Comparison of ENCODE assay signal across 15 mouse cellular contexts in the genomic region with DNA sequence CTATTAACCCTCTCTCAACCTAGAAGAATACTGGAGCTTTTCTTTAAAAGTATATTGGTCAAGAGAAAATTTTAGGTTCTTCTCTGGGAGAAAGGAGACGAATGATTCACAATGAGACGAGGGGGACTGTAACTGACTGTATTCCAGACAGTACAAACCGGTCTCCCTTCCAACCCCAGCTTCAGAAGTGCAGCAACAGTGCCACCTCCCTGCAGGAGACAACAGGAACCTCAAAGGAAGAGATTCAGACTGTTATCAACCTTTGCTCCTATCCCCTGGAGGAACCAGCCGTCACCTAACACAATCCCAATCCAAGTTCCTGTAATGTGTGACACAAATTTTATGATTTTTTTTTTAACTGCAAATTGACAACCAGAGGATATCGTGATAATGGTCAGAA. TPM values are rescaled to one million over a fixed set of nuclear protein-coding genes. Genes with fewer than 3 reads are reported as not detected.
DNase-seq lines count a peak whose midpoint lies in the region; ATAC-seq and TF ChIP-seq lines count a peak whose summit lies in the region.
"Had no signal": no experiment of that assay in that cellular context is flagged by ENCODE, and none has a peak within 500 bp of the region (broad histone marks: within the 10 kb centered on the region; RNA-seq: fewer than 3 reads in every experiment).

No protein-coding gene starts in this region.

- H3K9ac ChIP-seq in CH12.LX (ENCODE audit: insufficient read depth, low read depth), result no peak overlapping the region
- H3K9ac ChIP-seq in heart, embryonic 11.5 days (ENCODE audit: low read depth, low read length), result no peak overlapping the region
- H3K9ac ChIP-seq: hindbrain, embryonic 14.5 days; limb, embryonic 15.5 days had no signal

- no peaks in the 10 kb centered on the region for H3K79me2 ChIP-seq in CH12.LX (replicated peaks; ENCODE audit: control insufficient read depth, extremely low read depth, insufficient read depth, poor library complexity, severe bottlenecking)

- H3K4me1 ChIP-seq in CH12.LX (ENCODE audit: control insufficient read depth in 1 of 2, insufficient read depth in 2 of 2), result peaks cover 0 to 29% of the 10 kb centered on the region in 2 experiments; a peak in 2 of 4 replicates
- H3K4me1 ChIP-seq in heart, embryonic 11.5 days (ENCODE audit: control insufficient read depth, insufficient read depth, low read length), result no peaks in the 10 kb centered on the region
- H3K4me1 ChIP-seq: limb, embryonic 15.5 days had no signal

- no peak for DNase-seq in gastrocnemius, adult 2 months
- no peak for DNase-seq in gastrocnemius, adult 8-10 months (ENCODE audit: low spot score in 2 of 2)
- no peak for DNase-seq in CH12.LX (ENCODE audit: extremely low read depth)
- DNase-seq in brain, adult 2 months (ENCODE audit: low read depth, low spot score), result peak; percentile 69
- peak; percentile 22 to 59 for DNase-seq in left cerebral cortex, postnatal 25 days (ENCODE audit: low spot score in 2 of 2)
- no peak for DNase-seq in spleen, postnatal 10 days (ENCODE audit: low spot score in 2 of 2)
- DNase-seq in cerebellum, adult 9-11 months, result no peak
- DNase-seq: cerebellum, postnatal 36 days; heart, adult 11 months; kidney, postnatal 10 days; lung, postnatal 14 days had no signal

- intact Hi-C loops in gastrocnemius, adult 2 months (cut with DNase I), result no loop called here
- intact Hi-C loops in left cerebral cortex, postnatal 25 days (cut with DNase I), result no loop called here

- dilution Hi-C loops in CH12.LX (cut with MboI; ENCODE audit: extremely low pct_ligation_motif_present, extremely low pct_unique_long_range_greater_than_20kb, low sequenced_read_pairs), result no loop called here

- 47% methylated on average over 5 of the region's 5 CpGs for WGBS in heart, embryonic 11.5 days (ENCODE audit: insufficient replicate concordance)

- no peak overlapping the region for H3K4me3 ChIP-seq in gastrocnemius, adult 2 months
- H3K4me3 ChIP-seq in CH12.LX (replicated peaks in 1 of 3; ENCODE audit: low read depth in 2 of 3, low read length in 2 of 3, poor library complexity in 1 of 3), result no peak overlapping the region
- no peak overlapping the region for H3K4me3 ChIP-seq in heart, embryonic 11.5 days (ENCODE audit: low read depth, low read length)
- H3K4me3 ChIP-seq: limb, embryonic 15.5 days had no signal

- no peak overlapping the region for H3K4me2 ChIP-seq in CH12.LX (ENCODE audit: insufficient read depth, low read depth, poor library complexity, severe bottlenecking)
- H3K4me2 ChIP-seq in heart, embryonic 11.5 days, result no peak overlapping the region
- H3K4me2 ChIP-seq: hindbrain, embryonic 14.5 days; limb, embryonic 15.5 days had no signal

- H3K36me3 ChIP-seq in CH12.LX (replicated peaks in 1 of 2; ENCODE audit: control insufficient read depth in 1 of 2, insufficient read depth in 1 of 2, low read length in 1 of 2), result no peaks in the 10 kb centered on the region
- H3K36me3 ChIP-seq in heart, embryonic 11.5 days (ENCODE audit: control insufficient read depth, insufficient read depth, low read length), result no peaks in the 10 kb centered on the region
- H3K36me3 ChIP-seq: limb, embryonic 15.5 days had no signal

- H3K27me3 ChIP-seq in CH12.LX (replicated peaks), result no peaks in the 10 kb centered on the region
- H3K27me3 ChIP-seq in heart, embryonic 11.5 days (ENCODE audit: control insufficient read depth, insufficient read depth, low read length), result no peaks in the 10 kb centered on the region
- H3K27me3 ChIP-seq: limb, embryonic 15.5 days had no signal

- no peak overlapping the region for H3K27ac ChIP-seq in gastrocnemius, adult 2 months
- no peak overlapping the region for H3K27ac ChIP-seq in CH12.LX (ENCODE audit: insufficient read depth, low read depth)
- H3K27ac ChIP-seq in heart, embryonic 11.5 days (ENCODE audit: low read depth, low read length), result no peak overlapping the region
- H3K27ac ChIP-seq: hindbrain, embryonic 14.5 days; limb, embryonic 15.5 days had no signal

- TF ChIP-seq CTCF in gastrocnemius, adult 2 months (IDR thresholded peaks at IDR 0.05), result peak; percentile 19; the same call in 1 of the 2 replicates
- TF ChIP-seq CTCF in CH12.LX (conservative IDR thresholded peaks at IDR 0.05 in 1 of 2, IDR thresholded peaks at IDR 0.05 in 1 of 2; ENCODE audit: low read depth in 2 of 2, low read length in 2 of 2), result peak in 1 of 2 experiments; percentile 53; a peak in 2 of 4 replicates

- TF ChIP-seq POLR2A in CH12.LX (IDR thresholded peaks at IDR 0.05; ENCODE audit: low read depth, low read length), result no peak

- H3K9me3 ChIP-seq in CH12.LX (replicated peaks; ENCODE audit: low read length), result no peaks in the 10 kb centered on the region
- no peaks in the 10 kb centered on the region for H3K9me3 ChIP-seq in heart, embryonic 11.5 days (replicated peaks; ENCODE audit: control insufficient read depth, low read length)
- H3K9me3 ChIP-seq: limb, embryonic 15.5 days had no signal

- no peak for ATAC-seq in heart, embryonic 11.5 days (replicated peaks; ENCODE audit: insufficient number of reproducible peaks, low FRiP score, low TSS enrichment)

- in situ Hi-C loops in CH12.LX (cut with MboI; ENCODE audit: low pct_ligation_motif_present, low pct_unique_long_range_greater_than_20kb, low sequenced_read_pairs), result no loop called here

- TF ChIP-seq RAD21 in CH12.LX (IDR thresholded peaks at IDR 0.05; ENCODE audit: low read depth, low read length), result peak; percentile 57

- no peak for TF ChIP-seq EP300 in CH12.LX (IDR thresholded peaks at IDR 0.05; ENCODE audit: low read length)

TF ChIP-seq in CH12.LX, 34 proteins besides CTCF, POLR2A, EP300 and RAD21:
- TF ChIP-seq ETS1 (conservative IDR thresholded peaks at IDR 0.05; ENCODE audit: low read depth, low read length), result no peak
- no peak for TF ChIP-seq USF2 (conservative IDR thresholded peaks at IDR 0.05; ENCODE audit: low read depth, low read length)
- no peak for TF ChIP-seq ZKSCAN1 (IDR thresholded peaks at IDR 0.05; ENCODE audit: borderline replicate concordance, low read depth, low read length)
- TF ChIP-seq KAT2A (IDR thresholded peaks at IDR 0.05; ENCODE audit: insufficient replicate concordance, low read length), result no peak
- no peak for TF ChIP-seq JUN (IDR thresholded peaks at IDR 0.05; ENCODE audit: insufficient read depth, low read depth, low read length)
- TF ChIP-seq SMC3 (IDR thresholded peaks at IDR 0.05; ENCODE audit: low read depth, low read length), result peak; percentile 33; the same call in 1 of the 2 replicates
- TF ChIP-seq MAFK (IDR thresholded peaks at IDR 0.05; ENCODE audit: insufficient replicate concordance, low read length), result no peak

RNA-seq across cellular contexts. Expression of a gene that starts 41.7 kb away (rescaled TPM):
- not detected for total RNA-seq in gastrocnemius, adult 2 months (2021)
- not detected for total RNA-seq in gastrocnemius, adult 8-10 months (2022)
- not detected in 2 replicates for total RNA-seq in CH12.LX (2012; rRNA removed)
- total RNA-seq in CH12.LX (2014; rRNA removed), result not detected in 2 replicates
- polyA plus RNA-seq in CH12.LX (2012; ENCODE audit: insufficient read length, low read depth), result 0.39 and 0.45 TPM in 2 replicates
- 1 to 10 TPM in 1 of 2 experiments, under 1 TPM in 1; 0.66 to 1.1 TPM for total RNA-seq in left cerebral cortex, postnatal 25 days (2021)
- 0.21 and 0.56 TPM in 2 replicates for polyA plus RNA-seq in heart, embryonic 11.5 days (2014; fragmentation: Nextera tagmentation; extraction: Ambion mirVana)
- total RNA-seq: monocyte, adult 5-6 weeks had no signal

RNA-seq across cellular contexts. Expression of a gene that starts 43.0 kb away (rescaled TPM):
- 1,000 to 10,000 TPM in 1 of 2 experiments, 100 to 1,000 TPM in 1; 931 to 1,252 TPM for total RNA-seq in gastrocnemius, adult 2 months (2021)
- 1,000 to 10,000 TPM; 1,040 to 1,135 (median 1,076) TPM for total RNA-seq in gastrocnemius, adult 8-10 months (2022)
- 261 and 292 TPM in 2 replicates for total RNA-seq in CH12.LX (2012; rRNA removed)
- total RNA-seq in CH12.LX (2014; rRNA removed), result 50.6 and 58.9 TPM in 2 replicates
- polyA plus RNA-seq in CH12.LX (2012; ENCODE audit: insufficient read length, low read depth), result 297 and 307 TPM in 2 replicates
- total RNA-seq in left cerebral cortex, postnatal 25 days (2021), result 100 to 1,000 TPM; 542 to 549 TPM
- 621 and 642 TPM in 2 replicates for polyA plus RNA-seq in heart, embryonic 11.5 days (2014; fragmentation: Nextera tagmentation; extraction: Ambion mirVana)

RNA-seq across cellular contexts. Expression of a gene that starts 55.5 kb away (rescaled TPM):
- total RNA-seq in gastrocnemius, adult 2 months (2021), result 10 to 100 TPM; 14.0 to 16.2 TPM
- 10 to 100 TPM; 10.9 to 13.9 (median 13.3) TPM for total RNA-seq in gastrocnemius, adult 8-10 months (2022)
- total RNA-seq in CH12.LX (2012; rRNA removed), result 28.8 and 33.2 TPM in 2 replicates
- total RNA-seq in CH12.LX (2014; rRNA removed), result 15.1 and 15.9 TPM in 2 replicates
- polyA plus RNA-seq in CH12.LX (2012; ENCODE audit: insufficient read length, low read depth), result 38.6 and 44.0 TPM in 2 replicates
- 10 to 100 TPM; 40.6 to 45.0 TPM for total RNA-seq in left cerebral cortex, postnatal 25 days (2021)
- polyA plus RNA-seq in heart, embryonic 11.5 days (2014; fragmentation: Nextera tagmentation; extraction: Ambion mirVana), result 17.8 and 20.0 TPM in 2 replicates

RNA-seq across cellular contexts. Expression of a gene that starts 55.6 kb away (rescaled TPM):
- total RNA-seq in gastrocnemius, adult 2 months (2021), result 10 to 100 TPM; 20.8 to 22.1 TPM
- 10 to 100 TPM; 17.5 to 24.7 (median 20.8) TPM for total RNA-seq in gastrocnemius, adult 8-10 months (2022)
- total RNA-seq in CH12.LX (2012; rRNA removed) (99.2 and 125 TPM in 2 replicates), CH12.LX (2014; rRNA removed) (117 and 119 TPM in 2 replicates)
- 171 and 204 TPM in 2 replicates for polyA plus RNA-seq in CH12.LX (2012; ENCODE audit: insufficient read length, low read depth)
- total RNA-seq in left cerebral cortex, postnatal 25 days (2021), result 10 to 100 TPM; 45.4 to 46.2 TPM
- 67.6 and 78.3 TPM in 2 replicates for polyA plus RNA-seq in heart, embryonic 11.5 days (2014; fragmentation: Nextera tagmentation; extraction: Ambion mirVana)

Comparison
In these comparisons a context has a peak if more than half of its experiments do, and no peak if none do; other contexts are left out.
1. DNase-seq: peak in brain, adult 2 months (single experiment) and left cerebral cortex, postnatal 25 days (2 of 2); none in gastrocnemius, adult 2 months (single experiment), gastrocnemius, adult 8-10 months (0 of 2), CH12.LX (single experiment), spleen, postnatal 10 days (0 of 2) and cerebellum, adult 9-11 months (single experiment).